Mouse (Mus musculus): ENCODE measurements around the gene Jade1.

GRCm38 (mm10) chr3:41561787-41562186 is 6.3 kb downstream of the Jade1 start:
- TF ChIP-seq POLR2A (IDR thresholded peaks at IDR 0.05; ENCODE audit: low read depth, low read length) (no peak), MEF2A (IDR thresholded peaks at IDR 0.05; ENCODE audit: borderline replicate concordance, low read depth, low read length) (no peak), CHD2 (IDR thresholded peaks at IDR 0.05; ENCODE audit: low read length) (no peak), CHD1 (IDR thresholded peaks at IDR 0.05; ENCODE audit: low read depth, low read length) (no peak), CTCF (conservative IDR thresholded peaks at IDR 0.05 in 1 of 2, IDR thresholded peaks at IDR 0.05 in 1 of 2; ENCODE audit: low read depth in 2 of 2, low read length in 2 of 2) (no peak), MAX (IDR thresholded peaks at IDR 0.05; ENCODE audit: low read length) (no peak), JUN (IDR thresholded peaks at IDR 0.05; ENCODE audit: insufficient read depth, low read depth, low read length) (no peak), E2F4 (IDR thresholded peaks at IDR 0.05; ENCODE audit: insufficient replicate concordance, low read depth, low read length) (no peak), MAFK (IDR thresholded peaks at IDR 0.05; ENCODE audit: insufficient replicate concordance, low read length) (no peak), HCFC1 (IDR thresholded peaks at IDR 0.05; ENCODE audit: low read depth, low read length) (no peak), EP300 (IDR thresholded peaks at IDR 0.05; ENCODE audit: low read length) (no peak), MAZ (IDR thresholded peaks at IDR 0.05; ENCODE audit: low read depth, low read length) (no peak)
